Mouse (Mus musculus): ENCODE results near the gene Rhox4b.
"Not testable (repeated sequence)": the region's sequence is repeated elsewhere in the genome, so short reads cannot be mapped to it uniquely, and the experiment has no call there.

Gene Rhox4b

DNA sequence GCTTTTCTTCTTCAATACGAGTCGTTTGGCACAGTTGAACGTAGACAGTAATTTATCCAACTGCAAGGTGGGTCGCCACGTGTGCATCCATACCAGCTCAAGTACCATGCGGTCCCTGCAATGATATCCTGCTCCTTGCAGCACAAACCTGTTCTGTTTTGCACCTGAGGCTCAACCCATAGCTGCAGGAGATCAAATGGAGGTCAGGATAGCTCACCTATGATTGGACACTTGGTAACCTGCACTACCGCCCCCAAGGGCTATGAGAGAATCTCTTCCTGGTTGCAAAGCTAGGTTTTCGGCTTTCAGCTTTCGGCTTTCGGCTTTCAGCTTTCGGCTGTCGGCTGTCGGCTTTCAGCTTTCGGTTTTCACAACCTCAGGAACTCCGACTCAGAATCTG lies at the start of gene Rhox4b:
Rhox4b (plus strand) TSS at position 301 of the 400 bp plus-strand sequence.
- DNase-seq (ENCODE audit: extremely low read depth, low read depth, low spot score), result not testable (repeated sequence)

DNA sequence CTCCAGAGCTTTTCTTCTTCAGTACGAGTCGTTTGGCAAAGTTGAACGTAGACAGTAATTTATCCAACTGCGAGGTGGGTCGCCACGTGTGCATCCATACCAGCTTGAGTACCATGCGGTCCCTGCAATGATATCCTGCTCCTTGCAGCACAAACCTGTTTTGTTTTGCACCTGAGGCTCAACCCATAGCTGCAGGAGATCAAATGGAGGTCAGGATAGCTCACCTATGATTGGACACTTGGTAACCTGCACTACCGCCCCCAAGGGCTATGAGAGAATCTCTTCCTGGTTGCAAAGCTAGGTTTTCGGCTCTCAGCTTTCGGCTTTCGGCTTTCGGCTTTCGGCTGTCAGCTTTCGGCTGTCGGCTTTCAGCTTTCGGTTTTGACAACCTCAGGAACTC lies 41.7 kb upstream of the Rhox4b start, which contains the start of gene Rhox4a2:
Rhox4a2 (plus strand) TSS at position 301 of the 400 bp plus-strand sequence.
- not testable (repeated sequence) for DNase-seq (ENCODE audit: extremely low read depth, low read depth, low spot score)

DNA sequence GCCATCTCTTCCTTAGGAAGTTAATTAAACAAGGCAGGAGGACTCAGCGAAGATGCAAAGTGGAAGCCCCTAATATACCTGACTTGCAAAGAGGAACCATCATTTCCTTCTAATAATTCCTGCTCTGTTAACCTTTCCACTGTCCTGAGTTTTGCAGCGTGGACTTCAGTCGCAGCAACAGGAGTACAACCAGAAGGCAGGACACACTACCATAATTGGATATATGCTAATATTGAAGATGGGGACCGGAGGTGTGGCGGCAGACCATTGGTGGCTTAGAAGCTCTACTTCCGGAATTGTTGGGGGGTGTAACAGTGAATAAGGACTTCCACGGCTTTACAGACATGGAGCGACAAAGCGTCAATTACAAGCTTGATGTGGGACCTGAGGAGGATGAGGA lies 20.5 kb upstream of the Rhox4b start, which contains the start of gene Rhox2b:
Rhox2b (plus strand) TSS at position 301 of the 400 bp plus-strand sequence.
- DNase-seq (ENCODE audit: extremely low read depth, low read depth, low spot score), result not testable (repeated sequence)

DNA sequence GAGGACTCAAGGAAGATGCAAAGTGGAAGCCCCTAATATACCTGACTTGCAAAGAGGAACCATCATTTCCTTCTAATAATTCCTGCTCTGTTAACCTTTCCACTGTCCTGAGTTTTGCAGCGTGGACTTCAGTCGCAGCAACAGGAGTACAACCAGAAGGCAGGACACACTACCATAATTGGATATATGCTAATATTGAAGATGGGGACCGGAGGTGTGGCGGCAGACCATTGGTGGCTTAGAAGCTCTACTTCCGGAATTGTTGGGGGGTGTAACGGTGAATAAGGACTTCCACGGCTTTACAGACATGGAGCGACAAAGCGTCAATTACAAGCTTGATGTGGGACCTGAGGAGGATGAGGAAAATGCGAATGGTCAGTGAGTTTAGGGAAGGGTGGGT lies 21.1 kb downstream of the Rhox4b start, which contains the start of gene Rhox2c:
Rhox2c (plus strand) TSS at position 301 of the 400 bp plus-strand sequence.
- DNase-seq (ENCODE audit: extremely low read depth, low read depth, low spot score), result not testable (repeated sequence)

DNA sequence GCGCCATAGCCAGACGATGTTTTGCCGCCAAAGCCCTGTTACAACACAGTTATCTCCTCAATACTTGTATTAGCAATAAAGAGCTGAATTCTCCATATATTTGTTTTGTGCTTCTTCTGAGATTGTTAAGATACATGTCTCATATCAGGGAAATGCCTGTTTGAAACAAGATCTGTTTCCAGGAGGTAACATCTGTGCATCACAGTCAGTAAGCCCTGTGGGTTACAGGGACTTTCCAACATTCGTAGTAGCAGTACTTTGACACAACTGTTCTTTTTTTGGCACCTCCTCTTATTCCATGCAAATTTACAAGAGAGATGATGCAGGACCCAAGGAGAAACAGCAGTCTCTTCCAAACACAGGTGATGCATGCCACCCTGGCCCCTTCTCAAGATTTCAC lies 26.0 kb downstream of the Rhox4b start, which contains the start of gene Rhox3c:
Rhox3c (plus strand) TSS at position 301 of the 400 bp plus-strand sequence.
- DNase-seq (ENCODE audit: extremely low read depth, low read depth, low spot score), result not testable (repeated sequence)

DNA sequence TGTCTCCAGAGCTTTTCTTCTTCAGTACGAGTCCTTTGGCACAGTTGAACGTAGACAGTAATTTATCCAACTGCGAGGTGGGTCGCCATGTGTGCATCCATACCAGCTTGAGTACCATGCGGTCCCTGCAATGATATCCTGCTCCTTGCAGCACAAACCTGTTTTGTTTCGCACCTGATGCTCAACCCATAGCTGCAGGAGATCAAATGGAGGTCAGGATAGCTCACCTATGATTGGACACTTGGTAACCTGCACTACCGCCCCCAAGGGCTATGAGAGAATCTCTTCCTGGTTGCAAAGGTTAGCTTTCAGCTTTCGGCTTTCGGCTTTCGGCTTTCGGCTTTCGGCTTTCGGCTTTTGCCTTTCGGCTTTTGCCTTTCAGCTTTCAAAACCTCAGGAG lies 47.7 kb downstream of the Rhox4b start, which contains the start of gene Rhox4c:
Rhox4c (plus strand) TSS at position 301 of the 400 bp plus-strand sequence.
- not testable (repeated sequence) for DNase-seq (ENCODE audit: extremely low read depth, low read depth, low spot score)

Data from fat pad, adult 2 months (tissue).